Mouse (Mus musculus) cerebellum, postnatal 36 days (tissue): ENCODE results near the gene Stxbp4.

Source experiments
- DNase-seq, 2 experiments: peaks; one replicate each; pipeline ENCODE4 v3.0.0; 2021 to 2022; ENCODE audit warnings: mixed read lengths in 2 of 2

Gene Stxbp4

GRCm38 (mm10) chr11:90451506-90451905 is 186.4 kb downstream of the Stxbp4 start:
- DNase-seq, result no peak

DNA sequence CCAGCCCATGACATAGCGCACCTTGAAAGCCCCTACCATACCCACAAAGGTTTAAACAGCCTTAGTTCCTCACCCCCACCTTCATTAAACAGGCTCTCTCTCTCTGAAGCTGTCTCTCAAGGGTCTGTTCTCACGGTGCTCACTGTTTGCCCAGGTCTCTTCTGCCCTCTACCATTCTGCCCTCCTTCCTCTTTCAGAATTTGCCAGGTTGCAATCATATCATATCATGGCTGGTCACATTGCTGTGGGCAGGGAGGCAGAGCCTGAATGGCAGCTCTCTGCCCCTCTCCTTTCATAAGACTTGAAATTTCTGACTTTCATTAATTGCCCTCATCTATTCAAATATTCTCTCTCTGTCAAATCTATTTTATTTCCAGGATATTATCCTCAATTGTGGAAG is 195.4 kb downstream of the Stxbp4 start:
- no peak for DNase-seq

GRCm38 (mm10) chr11:90440851-90441250 is 197.0 kb downstream of the Stxbp4 start:
- no peak for DNase-seq

- DNase-seq, result no peak
These were observed 199.1 kb downstream of the Stxbp4 start for GRCm38 (mm10) chr11:90438768-90439167.
